8 mouse cellular contexts compared by ENCODE assay signal in genomic region chr2:121170980-121171742, GRCm38 (mm10). TPM values are rescaled to one million over a fixed set of nuclear protein-coding genes. Genes with fewer than 3 reads are reported as not detected.
DNase-seq lines count a peak whose midpoint lies in the region; ATAC-seq and TF ChIP-seq lines count a peak whose summit lies in the region.

Zscan29 (minus strand) TSS chr2:121171125.

- POLR2A ChIA-PET in Patski (lab: Charles Lee): interaction anchor here (1.1 kb wide), 1 partner anchor 9 kb away, joined by 3 read pairs; no protein-coding TSS in a partner anchor

- H3K4me3 ChIP-seq in hindbrain, embryonic 15.5 days: peak within 1 kb of the TSS; percentile 94

- peak; percentile 55 for TF ChIP-seq CTCF in Patski (IDR thresholded peaks at IDR 0.05)

- peak; percentile 39 for DNase-seq in Patski (ENCODE audit: low read depth, low spot score)
- DNase-seq in cerebellum, postnatal 14 days: peak; percentile 92 to 93
- peak; percentile 61 to 72 for DNase-seq in frontal cortex, postnatal 25 days (ENCODE audit: low spot score in 2 of 2)
- DNase-seq in left cerebral cortex, adult 11 months (ENCODE audit: low spot score): peak; percentile 47
- DNase-seq in lung, postnatal 4 days: peak; percentile 93 to 95
- DNase-seq in retina, postnatal 7 days (ENCODE audit: low read depth, low spot score): peak; percentile 85
- DNase-seq in urinary bladder, adult 2 months (ENCODE audit: low spot score): peak; percentile 83

- peaks cover 31% of the 10 kb centered on the region for H3K4me1 ChIP-seq in hindbrain, embryonic 15.5 days (replicated peaks)

- peak within 1 kb of the TSS; percentile 79 for H3K9ac ChIP-seq in hindbrain, embryonic 15.5 days

- H3K27ac ChIP-seq in hindbrain, embryonic 15.5 days (replicated peaks): peak within 1 kb of the TSS; percentile 80

- in situ Hi-C loops in Patski (cut with MboI; ENCODE audit: low pct_unique_long_range_greater_than_20kb): no loop called here

- under 1% methylated on average over 66 of the region's 66 CpGs for WGBS in hindbrain, embryonic 15.5 days

- H3K9me3 ChIP-seq in hindbrain, embryonic 15.5 days: no peaks in the 10 kb centered on the region

- peak; percentile 83 for ATAC-seq in Patski
- peak; percentile 96 for ATAC-seq in hindbrain, embryonic 15.5 days (ENCODE audit: low FRiP score, low read depth)

- CTCF ChIA-PET in Patski (lab: Charles Lee): no interaction called here

- peak within 1 kb of the TSS; percentile 64 for H3K4me2 ChIP-seq in hindbrain, embryonic 15.5 days

- peaks cover 27% of the 10 kb centered on the region for H3K36me3 ChIP-seq in hindbrain, embryonic 15.5 days

- H3K27me3 ChIP-seq in Patski: no peaks in the 10 kb centered on the region
- H3K27me3 ChIP-seq in hindbrain, embryonic 15.5 days: no peaks in the 10 kb centered on the region

RNA-seq across cellular contexts. Expression of gene Zscan29, which starts in this region (rescaled TPM):
- polyA plus RNA-seq in Patski (2021): 13.5 TPM
- polyA plus RNA-seq in hindbrain, embryonic 15.5 days (2015; fragmentation: Nextera tagmentation; extraction: Ambion mirVana): 7.0 and 7.1 TPM in 2 replicates
- 6.6 and 9.4 TPM in 2 replicates for polyA plus RNA-seq in urinary bladder, adult 2 months (2012; rRNA removed)

Comparison
In these comparisons a context has a peak if more than half of its experiments do, and no peak if none do; other contexts are left out.
1. Peak in every context shown above with its lines: DNase-seq, ATAC-seq, H3K4me3 ChIP-seq and H3K27ac ChIP-seq.
2. DNase-seq: peak in every context shown above with its lines; median percentile 94 in lung, postnatal 4 days; 92 in cerebellum, postnatal 14 days; 85 in retina, postnatal 7 days; 83 in urinary bladder, adult 2 months; 66 in frontal cortex, postnatal 25 days; 47 in left cerebral cortex, adult 11 months; 39 in Patski.